Mouse (Mus musculus): ENCODE measurements around the gene Il12a. TPM values are rescaled to one million over a fixed set of nuclear protein-coding genes. Genes with fewer than 3 reads are reported as not detected.

The Il12a gene
- polyA plus RNA-seq (2015; fragmentation: Nextera tagmentation; extraction: Ambion mirVana), result 0.13 TPM in 1 of 2 replicates, not detected in the other

- Histone ChIP-seq H3K36me3 (ENCODE audit: poor library complexity, severe bottlenecking) (no peaks in the 10 kb centered on the region), H3K9me3 (replicated peaks) (no peaks in the 10 kb centered on the region), H3K27me3 (no peaks in the 10 kb centered on the region), H3K4me2 (no peak within 1 kb of the TSS), H3K4me1 (peaks cover 4% of the 10 kb centered on the region; the same call in 1 of the 2 replicates), H3K27ac (no peak within 1 kb of the TSS), H3K9ac (no peak within 1 kb of the TSS), H3K4me3 (no peak within 1 kb of the TSS)
- WGBS, result 91% methylated on average over 4 of the region's 4 CpGs
- ATAC-seq, result no peak
Observed at GRCm38 (mm10) chr3:68690344-68690743, at the start of gene Il12a. TSS of gene Il12a (plus strand) at chr3:68690644.

- Histone ChIP-seq H3K4me1 (peaks cover 2% of the 10 kb centered on the region; the same call in 1 of the 2 replicates), H3K4me2 (no peak overlapping the region), H3K4me3 (no peak overlapping the region), H3K9me3 (replicated peaks) (no peaks in the 10 kb centered on the region), H3K36me3 (ENCODE audit: poor library complexity, severe bottlenecking) (no peaks in the 10 kb centered on the region), H3K9ac (no peak overlapping the region), H3K27ac (no peak overlapping the region), H3K27me3 (no peaks in the 10 kb centered on the region)
- WGBS, result 89% methylated on average over 7 of the region's 7 CpGs
- no peak for ATAC-seq
Observed at GRCm38 (mm10) chr3:68642935-68643334, 47.5 kb upstream of the Il12a start.

GRCm38 (mm10) chr3:68646387-68647130 is 43.9 kb upstream of the Il12a start:
- no peak overlapping the region for H3K9ac ChIP-seq
- 89% methylated on average over 6 of the region's 6 CpGs for WGBS
- H3K9me3 ChIP-seq (replicated peaks), result no peaks in the 10 kb centered on the region
- no peak for ATAC-seq
- no peak overlapping the region for H3K4me3 ChIP-seq
- no peak overlapping the region for H3K4me2 ChIP-seq
- no peaks in the 10 kb centered on the region for H3K27me3 ChIP-seq
- H3K4me1 ChIP-seq, result no peaks in the 10 kb centered on the region
- no peak overlapping the region for H3K27ac ChIP-seq
- H3K36me3 ChIP-seq (ENCODE audit: poor library complexity, severe bottlenecking), result no peaks in the 10 kb centered on the region

- Histone ChIP-seq H3K27ac (no peak overlapping the region), H3K9ac (no peak overlapping the region), H3K4me3 (no peak overlapping the region), H3K36me3 (ENCODE audit: poor library complexity, severe bottlenecking) (no peaks in the 10 kb centered on the region), H3K4me2 (no peak overlapping the region), H3K9me3 (replicated peaks) (no peaks in the 10 kb centered on the region), H3K4me1 (no peaks in the 10 kb centered on the region), H3K27me3 (no peaks in the 10 kb centered on the region)
- ATAC-seq, result no peak
- 95% methylated on average over 3 of the region's 3 CpGs for WGBS
Observed at GRCm38 (mm10) chr3:68647282-68647681, 43.2 kb upstream of the Il12a start.

GRCm38 (mm10) chr3:68650251-68650650 is 40.2 kb upstream of the Il12a start:
- Histone ChIP-seq H3K4me1 (no peaks in the 10 kb centered on the region), H3K9me3 (replicated peaks) (no peaks in the 10 kb centered on the region), H3K36me3 (ENCODE audit: poor library complexity, severe bottlenecking) (no peaks in the 10 kb centered on the region), H3K9ac (no peak overlapping the region), H3K27ac (no peak overlapping the region), H3K4me2 (no peak overlapping the region), H3K27me3 (no peaks in the 10 kb centered on the region), H3K4me3 (no peak overlapping the region)
- WGBS, result 89% methylated on average over 3 of the region's 3 CpGs
- ATAC-seq, result no peak

GRCm38 (mm10) chr3:68656607-68657352 is 33.7 kb upstream of the Il12a start:
- H3K4me2 ChIP-seq, result no peak overlapping the region
- H3K27ac ChIP-seq, result no peak overlapping the region
- H3K4me3 ChIP-seq, result no peak overlapping the region
- WGBS, result 93% methylated on average over 4 of the region's 4 CpGs
- no peaks in the 10 kb centered on the region for H3K4me1 ChIP-seq
- no peaks in the 10 kb centered on the region for H3K36me3 ChIP-seq (ENCODE audit: poor library complexity, severe bottlenecking)
- ATAC-seq, result no peak
- no peaks in the 10 kb centered on the region for H3K27me3 ChIP-seq
- H3K9me3 ChIP-seq (replicated peaks), result no peaks in the 10 kb centered on the region
- H3K9ac ChIP-seq, result no peak overlapping the region

GRCm38 (mm10) chr3:68657589-68658245 is 32.7 kb upstream of the Il12a start:
- H3K27ac ChIP-seq, result no peak overlapping the region

GRCm38 (mm10) chr3:68659996-68660395 is 30.4 kb upstream of the Il12a start:
- H3K4me2 ChIP-seq, result no peak overlapping the region
- H3K36me3 ChIP-seq (ENCODE audit: poor library complexity, severe bottlenecking), result no peaks in the 10 kb centered on the region
- H3K4me1 ChIP-seq, result no peaks in the 10 kb centered on the region
- no peak overlapping the region for H3K27ac ChIP-seq
- no peaks in the 10 kb centered on the region for H3K9me3 ChIP-seq (replicated peaks)
- no peak overlapping the region for H3K4me3 ChIP-seq
- H3K9ac ChIP-seq, result no peak overlapping the region
- H3K27me3 ChIP-seq, result no peaks in the 10 kb centered on the region
- 93% methylated on average over 6 of the region's 6 CpGs for WGBS
- no peak for ATAC-seq

More at GRCm38 (mm10) chr3:68657589-68658245, 32.7 kb upstream of the Il12a start:
- Histone ChIP-seq H3K27me3 (no peaks in the 10 kb centered on the region), H3K4me2 (no peak overlapping the region), H3K4me1 (no peaks in the 10 kb centered on the region), H3K36me3 (ENCODE audit: poor library complexity, severe bottlenecking) (no peaks in the 10 kb centered on the region), H3K4me3 (no peak overlapping the region), H3K9ac (no peak overlapping the region), H3K9me3 (replicated peaks) (no peaks in the 10 kb centered on the region)
- 29% methylated on average over 9 of the region's 9 CpGs for WGBS
- no peak for ATAC-seq

- no peak for ATAC-seq
- no peak overlapping the region for H3K27ac ChIP-seq
- H3K9me3 ChIP-seq (replicated peaks), result no peaks in the 10 kb centered on the region
- 66% methylated on average over 4 of the region's 4 CpGs for WGBS
- H3K36me3 ChIP-seq (ENCODE audit: poor library complexity, severe bottlenecking), result no peaks in the 10 kb centered on the region
- no peak overlapping the region for H3K4me3 ChIP-seq
- H3K9ac ChIP-seq, result no peak overlapping the region
- no peaks in the 10 kb centered on the region for H3K4me1 ChIP-seq
- no peaks in the 10 kb centered on the region for H3K27me3 ChIP-seq
- H3K4me2 ChIP-seq, result no peak overlapping the region
Observed at GRCm38 (mm10) chr3:68660538-68660937, 29.9 kb upstream of the Il12a start.

GRCm38 (mm10) chr3:68662386-68662785 is 28.1 kb upstream of the Il12a start:
- Histone ChIP-seq H3K4me2 (no peak overlapping the region), H3K27ac (no peak overlapping the region), H3K9me3 (replicated peaks) (no peaks in the 10 kb centered on the region), H3K27me3 (no peaks in the 10 kb centered on the region), H3K4me1 (no peaks in the 10 kb centered on the region), H3K9ac (no peak overlapping the region), H3K36me3 (ENCODE audit: poor library complexity, severe bottlenecking) (no peaks in the 10 kb centered on the region), H3K4me3 (no peak overlapping the region)
- ATAC-seq, result no peak
- WGBS, result 81% methylated on average over 5 of the region's 5 CpGs

GRCm38 (mm10) chr3:68664337-68664736 is 26.1 kb upstream of the Il12a start:
- no peak overlapping the region for H3K4me3 ChIP-seq
- H3K9ac ChIP-seq, result no peak overlapping the region
- H3K27me3 ChIP-seq, result no peaks in the 10 kb centered on the region
- no peak overlapping the region for H3K4me2 ChIP-seq
- no peaks in the 10 kb centered on the region for H3K4me1 ChIP-seq
- 85% methylated on average over 6 of the region's 6 CpGs for WGBS
- H3K27ac ChIP-seq, result no peak overlapping the region
- no peaks in the 10 kb centered on the region for H3K36me3 ChIP-seq (ENCODE audit: poor library complexity, severe bottlenecking)
- ATAC-seq, result no peak
- no peaks in the 10 kb centered on the region for H3K9me3 ChIP-seq (replicated peaks)

- Histone ChIP-seq H3K4me1 (no peaks in the 10 kb centered on the region), H3K4me2 (no peak overlapping the region), H3K36me3 (ENCODE audit: poor library complexity, severe bottlenecking) (no peaks in the 10 kb centered on the region), H3K9ac (no peak overlapping the region), H3K27ac (no peak overlapping the region), H3K9me3 (replicated peaks) (no peaks in the 10 kb centered on the region), H3K4me3 (no peak overlapping the region), H3K27me3 (no peaks in the 10 kb centered on the region)
- ATAC-seq, result no peak
- WGBS, result 88% methylated on average over 7 of the region's 7 CpGs
Observed at GRCm38 (mm10) chr3:68666377-68666776, 24.1 kb upstream of the Il12a start.

Measured in forebrain, embryonic 13.5 days (tissue).